Mouse (Mus musculus) small intestine, adult 2 months (tissue): ENCODE data around the gene Nfib. TPM values are rescaled to one million over a fixed set of nuclear protein-coding genes. Genes with fewer than 3 reads are reported as not detected.

Experiments
- H3K27ac ChIP-seq: fragments of 200-500 bp; 2 replicates; pipeline ENCODE4 v1.5.1; 2012; ENCODE audit warnings: low read depth, low read length, control low read depth, inconsistent platforms; ENCODE audit not compliant: insufficient read depth
- H3K27me3 ChIP-seq: fragments of 200-500 bp; 2 replicates; pipeline ENCODE4 v1.6.1; 2012; ENCODE audit warnings: mild to moderate bottlenecking, moderate library complexity, low read length, inconsistent platforms; ENCODE audit not compliant: control insufficient read depth, insufficient read depth
- H3K36me3 ChIP-seq: fragments of 200-500 bp; 2 replicates; pipeline ENCODE4 v1.6.1; 2012; ENCODE audit warnings: mild to moderate bottlenecking, low read length, control low read depth, inconsistent platforms; ENCODE audit not compliant: control insufficient read depth, insufficient read depth
- H3K4me1 ChIP-seq: fragments of 200-500 bp; 2 replicates; pipeline ENCODE4 v1.6.1; 2012; ENCODE audit warnings: low read length, inconsistent platforms, mixed read lengths; ENCODE audit not compliant: control insufficient read depth, insufficient read depth, insufficient read length
- H3K4me3 ChIP-seq: fragments of 200-500 bp; 2 replicates; pipeline ENCODE4 v1.5.1; 2012; ENCODE audit warnings: low read depth, mild to moderate bottlenecking, control low read depth, inconsistent platforms, low read length, moderate library complexity
- CTCF ChIP-seq: fragments of 200-500 bp; IDR thresholded peaks from 2 replicates; pipeline ENCODE4 v1.5.1; 2012; ENCODE audit warnings: low read depth, mild to moderate bottlenecking, control low read depth, inconsistent platforms, low read length, moderate library complexity, mixed read lengths; ENCODE audit not compliant: insufficient replicate concordance, insufficient read length; ENCODE audit errors: extremely low read depth
- POLR2A ChIP-seq: fragments of 200-500 bp; IDR thresholded peaks from 2 replicates; pipeline ENCODE4 v1.6.1; 2012; ENCODE audit warnings: low read depth, mild to moderate bottlenecking, control low read depth, inconsistent platforms, low read length, moderate library complexity
- WGBS: fragments of 180-500 bp; shearing (Covaris S2); methylation state at CpG from one replicate; pipeline ENCODE4 v1.1.7; 2018; 5-methylcytosine and 5-hydroxymethylcytosine counted together
- polyA plus RNA-seq: library from polyadenylated mRNA; depleted of rRNA; stranded (reverse); fragments of >200 nt; gene quantifications from 2 replicates; pipeline ENCODE4 v1.2.3, GENCODE M21; 2012

The Nfib gene
- polyA plus RNA-seq, 1 experiment: 4.7 TPM

- WGBS: 1% methylated on average over 61 of the region's 81 CpGs
- H3K4me3 ChIP-seq: peak overlapping the region; percentile 95
- no peaks in the 10 kb centered on the region for H3K36me3 ChIP-seq
- H3K27ac ChIP-seq: peak overlapping the region; percentile 93
- peaks cover 9% of the 10 kb centered on the region for H3K4me1 ChIP-seq
- TF ChIP-seq POLR2A (no peak), CTCF (no peak)
- H3K27me3 ChIP-seq: no peaks in the 10 kb centered on the region
These were observed 199.3 kb downstream of the Nfib start for GRCm38 (mm10) chr4:82506081-82506730.

GRCm38 (mm10) chr4:82505121-82506031 lies 200.2 kb downstream of the Nfib start:
- peaks cover 9% of the 10 kb centered on the region for H3K4me1 ChIP-seq
- TF ChIP-seq CTCF: no peak
- peak; percentile 38; the same call in 1 of the 2 replicates for TF ChIP-seq POLR2A
- 2% methylated on average over 69 of the region's 72 CpGs for WGBS
- no peaks in the 10 kb centered on the region for H3K27me3 ChIP-seq
- no peaks in the 10 kb centered on the region for H3K36me3 ChIP-seq
- H3K27ac ChIP-seq: peak overlapping the region; percentile 97
- peak overlapping the region; percentile 95 for H3K4me3 ChIP-seq

GRCm38 (mm10) chr4:82504284-82505120 lies 201.0 kb downstream of the Nfib start:
- H3K4me3 ChIP-seq: peak overlapping the region; percentile 95
- peaks cover 15% of the 10 kb centered on the region for H3K4me1 ChIP-seq
- WGBS: 2% methylated on average over 62 of the region's 62 CpGs
- no peaks in the 10 kb centered on the region for H3K27me3 ChIP-seq
- H3K36me3 ChIP-seq: no peaks in the 10 kb centered on the region
- H3K27ac ChIP-seq: peak overlapping the region; percentile 78
- TF ChIP-seq CTCF (no peak), POLR2A (no peak)

DNA sequence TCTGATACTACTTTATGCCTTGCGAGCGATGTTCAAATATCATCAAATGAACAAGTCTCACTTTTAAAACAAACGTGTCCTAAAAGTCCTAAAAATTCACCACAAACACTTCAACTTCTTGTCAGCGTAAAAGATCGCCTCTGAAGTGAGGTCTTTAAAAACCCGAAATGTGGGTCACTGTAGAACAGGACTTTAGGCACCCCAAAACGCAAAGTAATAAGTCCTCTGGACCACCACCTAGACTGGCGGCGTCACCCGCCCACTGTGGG lies 201.6 kb downstream of the Nfib start:
- Histone ChIP-seq H3K4me3 (peak overlapping the region; percentile 95), H3K27me3 (no peaks in the 10 kb centered on the region), H3K4me1 (peaks cover 15% of the 10 kb centered on the region), H3K27ac (peak overlapping the region; percentile 78), H3K36me3 (no peaks in the 10 kb centered on the region)
- 1% methylated on average over 10 of the region's 10 CpGs for WGBS
- no peak for TF ChIP-seq CTCF
- no peak for TF ChIP-seq POLR2A

- 10% methylated on average over 8 of the region's 8 CpGs for WGBS
- H3K36me3 ChIP-seq: peaks cover 1% of the 10 kb centered on the region; the same call in 1 of the 2 replicates
- no peak overlapping the region for H3K4me3 ChIP-seq
- H3K27ac ChIP-seq: no peak overlapping the region
- H3K4me1 ChIP-seq: peaks cover 13% of the 10 kb centered on the region
- no peaks in the 10 kb centered on the region for H3K27me3 ChIP-seq
- TF ChIP-seq POLR2A (no peak), CTCF (no peak)
These were observed 202.1 kb downstream of the Nfib start for GRCm38 (mm10) chr4:82503274-82504014.

DNA sequence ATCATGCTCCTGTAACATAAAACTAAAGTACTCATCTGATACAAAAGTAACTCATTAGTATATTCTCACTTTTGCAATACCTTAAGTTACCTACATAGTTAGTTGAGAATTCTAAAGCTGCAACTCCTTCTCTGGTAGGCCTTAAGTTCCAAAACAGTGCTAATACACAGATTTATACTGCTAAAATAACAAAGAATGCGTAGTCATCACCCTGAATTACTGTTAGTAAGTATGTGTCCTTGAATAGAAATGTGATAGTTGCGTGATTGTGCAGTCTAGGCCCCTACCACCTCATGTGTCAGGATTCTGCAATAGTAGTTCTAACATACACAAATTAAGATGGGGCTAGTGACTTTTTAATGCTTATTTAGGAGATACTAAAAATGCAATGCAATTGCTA lies 202.9 kb downstream of the Nfib start:
- H3K4me3 ChIP-seq: no peak overlapping the region
- WGBS: 23% methylated on average over 2 of the region's 2 CpGs
- H3K27me3 ChIP-seq: no peaks in the 10 kb centered on the region
- peaks cover 8% of the 10 kb centered on the region for H3K36me3 ChIP-seq
- H3K4me1 ChIP-seq: peaks cover 10% of the 10 kb centered on the region; the same call in 1 of the 2 replicates
- no peak overlapping the region for H3K27ac ChIP-seq
- TF ChIP-seq CTCF (no peak), POLR2A (no peak)

GRCm38 (mm10) chr4:82502012-82502411 lies 203.5 kb downstream of the Nfib start:
- WGBS: 23% methylated on average over 5 of the region's 5 CpGs

More at GRCm38 (mm10) chr4:82502012-82502411, 203.5 kb downstream of the Nfib start:
- H3K27ac ChIP-seq: no peak overlapping the region
- no peaks in the 10 kb centered on the region for H3K27me3 ChIP-seq
- TF ChIP-seq POLR2A: no peak
- no peak for TF ChIP-seq CTCF
- H3K4me1 ChIP-seq: peaks cover 8% of the 10 kb centered on the region; the same call in 1 of the 2 replicates
- H3K4me3 ChIP-seq: no peak overlapping the region
- peaks cover 10% of the 10 kb centered on the region for H3K36me3 ChIP-seq
